Mouse (Mus musculus) ES-E14 (cell line): ENCODE data around the gene Ush1g.

Experiments
- CHD2 ChIP-seq: IDR thresholded peaks from 2 replicates; pipeline ENCODE4 v1.6.1; 2014; ENCODE audit warnings: mild to moderate bottlenecking, low read depth, low read length, inconsistent platforms
- HCFC1 ChIP-seq: IDR thresholded peaks from 2 replicates; pipeline ENCODE4 v1.6.1; 2012; ENCODE audit warnings: low read length, inconsistent platforms, borderline replicate concordance; ENCODE audit not compliant: insufficient read depth
- MAFK ChIP-seq: IDR thresholded peaks from 2 replicates; pipeline ENCODE4 v1.6.1; 2014; ENCODE audit warnings: mild to moderate bottlenecking, low read depth, low read length, inconsistent platforms; ENCODE audit not compliant: insufficient read depth
- ZC3H11A ChIP-seq: IDR thresholded peaks from 2 replicates; pipeline ENCODE4 v1.6.1; 2012; ENCODE audit warnings: low read depth, mild to moderate bottlenecking, inconsistent platforms, low read length, borderline replicate concordance
- ZNF384 ChIP-seq: IDR thresholded peaks from 2 replicates; pipeline ENCODE4 v1.6.1; 2012; ENCODE audit warnings: low read depth, low read length, inconsistent platforms

DNA sequence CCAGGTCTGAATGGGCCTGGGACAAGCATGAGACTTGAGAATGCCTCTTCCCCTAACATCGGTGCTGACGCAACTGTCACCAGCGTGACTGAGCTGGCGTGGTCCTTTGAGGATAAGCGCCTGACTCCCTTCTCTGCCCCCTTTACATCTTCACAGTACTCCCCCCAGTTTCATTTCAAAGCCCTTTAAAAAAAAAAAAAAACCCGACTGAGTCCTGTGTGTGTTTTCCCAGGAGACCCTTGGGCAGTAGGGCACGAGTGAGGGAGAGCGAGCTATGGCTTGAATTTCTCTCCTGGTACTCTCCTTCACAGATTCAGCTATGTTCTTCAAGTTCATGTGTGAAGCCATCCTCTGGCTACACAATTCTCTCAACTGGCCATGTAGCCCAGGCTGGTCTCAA is 23.7 kb downstream of the Ush1g start:
- no peak for TF ChIP-seq HCFC1
- TF ChIP-seq MAFK, result no peak
- no peak for TF ChIP-seq CHD2
- TF ChIP-seq ZC3H11A, result no peak
- no peak for TF ChIP-seq ZNF384
